9 mouse cellular contexts compared by ENCODE assay signal in the genomic region with DNA sequence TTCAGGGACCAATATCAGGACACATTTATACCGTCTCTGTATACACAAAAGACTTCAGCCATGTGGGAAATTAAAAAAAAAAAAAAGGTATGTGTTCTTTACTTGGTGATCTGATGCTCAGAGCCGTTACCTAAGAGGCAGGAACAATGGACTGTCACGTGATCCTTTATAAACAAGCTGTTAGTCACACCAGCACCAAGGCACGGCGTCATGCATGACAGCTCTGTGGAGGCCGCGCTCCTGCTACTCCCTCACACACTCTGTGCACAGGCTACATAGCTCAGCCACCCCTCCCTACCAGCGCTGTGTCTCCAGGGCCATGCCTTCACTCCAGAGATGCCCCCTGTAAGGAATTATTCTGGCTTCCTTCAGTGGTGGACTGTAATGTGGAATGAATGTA. TPM values are rescaled to one million over a fixed set of nuclear protein-coding genes. Genes with fewer than 3 reads are reported as not detected.
DNase-seq lines count a peak whose midpoint lies in the region; ATAC-seq and TF ChIP-seq lines count a peak whose summit lies in the region.
"Had no signal": no experiment of that assay in that cellular context is flagged by ENCODE, and none has a peak within 500 bp of the region (broad histone marks: within the 10 kb centered on the region; RNA-seq: fewer than 3 reads in every experiment).

No protein-coding gene starts in this region.

- H3K4me1 ChIP-seq in forebrain, postnatal 0 days (ENCODE audit: insufficient read depth): 0 out of 2 replicates have a peak, but pooled peaks cover 2% of the 10 kb centered on the region
- H3K4me1 ChIP-seq in stomach, embryonic 16.5 days (ENCODE audit: control insufficient read depth, insufficient read depth, low read length): 0 out of 2 replicates have a peak, but pooled peaks cover 10% of the 10 kb centered on the region

- 24% methylated on average over 8 of the region's 8 CpGs for WGBS in forebrain, postnatal 0 days
- 20% methylated on average over 8 of the region's 8 CpGs for WGBS in stomach, embryonic 16.5 days

- H3K4me3 ChIP-seq in forebrain, postnatal 0 days (ENCODE audit: low read depth, low read length): no peak overlapping the region
- no peak overlapping the region for H3K4me3 ChIP-seq in stomach, embryonic 16.5 days (replicated peaks; ENCODE audit: low read length)
- H3K4me3 ChIP-seq: liver, embryonic 15.5 days had no signal

- peak; percentile 77 for ATAC-seq in forebrain, postnatal 0 days
- peak; percentile 84 for ATAC-seq in stomach, embryonic 16.5 days (ENCODE audit: insufficient read depth, low FRiP score)

- no peaks in the 10 kb centered on the region for H3K36me3 ChIP-seq in forebrain, postnatal 0 days (ENCODE audit: insufficient read depth)
- no peaks in the 10 kb centered on the region for H3K36me3 ChIP-seq in stomach, embryonic 16.5 days (ENCODE audit: control insufficient read depth, insufficient read depth, low read length)
- H3K36me3 ChIP-seq: liver, embryonic 15.5 days had no signal

- H3K9ac ChIP-seq in forebrain, postnatal 0 days: no peak overlapping the region
- no peak overlapping the region for H3K9ac ChIP-seq in stomach, embryonic 16.5 days (ENCODE audit: low read length)
- H3K9ac ChIP-seq: liver, embryonic 15.5 days had no signal

- H3K27ac ChIP-seq in forebrain, postnatal 0 days (ENCODE audit: low read depth, low read length): no peak overlapping the region
- 0 out of 2 replicates have a peak overlapping the region, but pooled peaks have one; percentile 43 for H3K27ac ChIP-seq in stomach, embryonic 16.5 days (ENCODE audit: low read length)

- TF ChIP-seq CTCF in forebrain, postnatal 0 days (IDR thresholded peaks at IDR 0.05; ENCODE audit: low read depth): no peak

- H3K4me2 ChIP-seq in forebrain, postnatal 0 days (ENCODE audit: low read depth): no peak overlapping the region
- no peak overlapping the region for H3K4me2 ChIP-seq in stomach, embryonic 16.5 days (ENCODE audit: low read depth, low read length)

- peak; percentile 15 for DNase-seq in ovary, postnatal 36 days (ENCODE audit: low spot score)
- no peak for DNase-seq in ovary, postnatal 14 days (ENCODE audit: low spot score)
- peak; percentile 35 for DNase-seq in forebrain, postnatal 0 days
- peak; percentile 61 to 80 for DNase-seq in kidney, postnatal 4 days
- DNase-seq in spleen, postnatal 14 days (ENCODE audit: low spot score in 2 of 2): no peak
- DNase-seq in layer of hippocampus, adult 18-20 months (ENCODE audit: low spot score in 2 of 2): no peak
- no peak for DNase-seq in adrenal gland, postnatal 4 days (ENCODE audit: low spot score in 2 of 2)

- H3K27me3 ChIP-seq in forebrain, postnatal 0 days (ENCODE audit: insufficient read depth, low read length): no peaks in the 10 kb centered on the region
- H3K27me3 ChIP-seq in stomach, embryonic 16.5 days (ENCODE audit: control insufficient read depth, insufficient read depth, low read length): no peaks in the 10 kb centered on the region

- no peaks in the 10 kb centered on the region for H3K9me3 ChIP-seq in forebrain, postnatal 0 days (ENCODE audit: low read length)
- H3K9me3 ChIP-seq in stomach, embryonic 16.5 days (replicated peaks; ENCODE audit: control insufficient read depth, low read length): no peaks in the 10 kb centered on the region
- H3K9me3 ChIP-seq: liver, embryonic 15.5 days had no signal

RNA-seq across cellular contexts. Expression of gene Ankrd6, which starts 34.7 kb away (rescaled TPM):
- total RNA-seq in forebrain, postnatal 0 days (2014; rRNA removed): 30.3 and 39.8 TPM in 2 replicates
- polyA plus RNA-seq in forebrain, postnatal 0 days (2015; fragmentation: Nextera tagmentation; extraction: Ambion mirVana): 15.1 and 18.4 TPM in 2 replicates
- 5.6 and 6.3 TPM in 2 replicates for polyA plus RNA-seq in stomach, embryonic 16.5 days (2015; fragmentation: Nextera tagmentation; extraction: Ambion mirVana)
- 10 to 100 TPM; 36.7 to 42.9 TPM for total RNA-seq in layer of hippocampus, adult 18-20 months (2021)
- total RNA-seq in adrenal gland, postnatal 4 days (2021): 1 to 10 TPM; 7.6 to 10.0 TPM

Comparison
In these comparisons a context has a peak if more than half of its experiments do, and no peak if none do; other contexts are left out.
1. DNase-seq: peak in ovary, postnatal 36 days (single experiment), forebrain, postnatal 0 days (single experiment) and kidney, postnatal 4 days (2 of 2); none in ovary, postnatal 14 days (single experiment), spleen, postnatal 14 days (0 of 2), layer of hippocampus, adult 18-20 months (0 of 2) and adrenal gland, postnatal 4 days (0 of 2).